Mouse (Mus musculus): ENCODE data around the gene Olfr671.
"Not testable (repeated sequence)": the region's sequence is repeated elsewhere in the genome, so short reads cannot be mapped to it uniquely, and the experiment has no call there.

Olfr671 gene

GRCm38 (mm10) chr7:104979026-104979425 lies at the start of gene Olfr671:
TSS of gene Olfr671 (minus strand) at chr7:104979126.
- no peak for DNase-seq

DNA sequence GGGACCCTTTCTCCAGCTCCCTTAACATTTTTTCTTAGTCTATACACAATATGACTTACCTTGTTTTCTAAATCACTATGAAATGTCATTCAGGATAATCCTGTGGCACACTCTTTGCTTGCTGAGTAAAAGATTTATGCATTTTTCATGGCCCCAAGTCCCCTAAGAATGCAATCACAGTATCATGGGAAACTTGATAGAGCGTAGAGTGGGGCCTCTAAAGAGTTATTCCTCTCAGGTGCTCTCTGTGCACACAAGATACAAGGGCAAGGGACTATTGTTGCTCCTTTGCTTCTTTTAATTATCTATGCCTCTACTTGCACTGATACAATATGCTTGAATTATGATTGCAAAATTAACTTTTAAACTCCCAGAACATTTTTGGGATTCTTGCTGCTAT lies 49.4 kb upstream of the Olfr671 start, which contains the start of gene Olfr675:
Gene Olfr675, minus strand, starts transcription at position 101 of the 400 bp plus-strand sequence.
- no peak for DNase-seq

- DNase-seq, result no peak
Measured at GRCm38 (mm10) chr7:105022530-105022929, 43.6 kb upstream of the Olfr671 start.

GRCm38 (mm10) chr7:105001929-105002328 lies 23.0 kb upstream of the Olfr671 start, which contains the start of gene Olfr672:
TSS of gene Olfr672 (minus strand) at chr7:105002029.
- no peak for DNase-seq

- DNase-seq, result not testable (repeated sequence)
Measured at GRCm38 (mm10) chr7:104972507-104972906, 6.4 kb downstream of the Olfr671 start.

DNA sequence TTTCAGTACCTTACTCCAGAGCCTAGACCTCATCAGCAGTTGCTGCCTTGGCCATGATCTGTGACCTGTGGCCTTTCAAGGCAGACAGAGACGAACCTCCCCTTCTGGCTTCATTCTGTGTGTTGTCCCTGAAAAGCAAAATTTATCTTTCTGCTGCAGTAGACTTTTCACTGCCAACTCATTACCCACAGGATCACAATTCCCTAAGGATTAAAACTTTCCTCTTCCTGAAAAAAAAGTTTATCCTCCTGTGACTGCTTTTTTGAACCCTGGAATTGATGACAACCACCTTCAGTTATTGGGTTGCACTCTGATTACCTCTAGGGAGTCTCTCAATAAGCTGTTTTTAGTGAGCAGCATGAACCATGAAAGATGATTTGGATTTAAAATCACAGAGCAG lies 16.4 kb downstream of the Olfr671 start, which contains the start of gene Olfr670:
Gene Olfr670, minus strand, starts transcription at position 101 of the 400 bp plus-strand sequence.
- no peak for DNase-seq

- not testable (repeated sequence) for DNase-seq
Measured at GRCm38 (mm10) chr7:104950234-104950633, 28.7 kb downstream of the Olfr671 start.

- DNase-seq, result no peak
Measured at GRCm38 (mm10) chr7:104933940-104934339, 45.0 kb downstream of the Olfr671 start, which contains the start of gene Olfr669. TSS of gene Olfr669 (plus strand) at chr7:104934240.

DNA sequence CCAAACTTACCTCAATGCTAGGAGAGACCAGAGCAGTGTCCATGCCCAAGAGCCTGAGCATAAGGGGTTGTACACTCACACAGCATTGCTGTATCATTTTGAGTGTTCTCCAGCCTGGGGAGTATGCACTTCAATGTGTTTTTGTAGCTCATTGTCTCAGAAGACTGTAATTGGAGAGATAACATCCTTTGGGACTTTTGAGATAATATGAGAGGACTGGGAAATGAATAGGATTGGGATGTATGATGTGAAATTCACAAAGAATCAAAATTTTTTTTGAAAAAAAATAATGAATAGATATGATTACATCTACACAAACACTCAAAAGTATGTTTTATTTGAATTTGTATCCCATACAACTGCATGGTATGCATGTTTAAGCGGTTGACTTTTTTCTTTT lies 51.0 kb downstream of the Olfr671 start, which contains the start of gene Olfr668:
Gene Olfr668, minus strand, starts transcription at position 101 of the 400 bp plus-strand sequence.
- DNase-seq, result no peak
